Mouse (Mus musculus): Measurements from ENCODE around the gene Zfp942. TPM values are rescaled to one million over a fixed set of nuclear protein-coding genes. Genes with fewer than 3 reads are reported as not detected.
"Not testable (repeated sequence)": the region's sequence is repeated elsewhere in the genome, so short reads cannot be mapped to it uniquely, and the experiment has no call there.

The Zfp942 gene
- polyA plus RNA-seq (2015; fragmentation: Nextera tagmentation; extraction: Ambion mirVana): 9.5 and 10.5 TPM in 2 replicates

DNA sequence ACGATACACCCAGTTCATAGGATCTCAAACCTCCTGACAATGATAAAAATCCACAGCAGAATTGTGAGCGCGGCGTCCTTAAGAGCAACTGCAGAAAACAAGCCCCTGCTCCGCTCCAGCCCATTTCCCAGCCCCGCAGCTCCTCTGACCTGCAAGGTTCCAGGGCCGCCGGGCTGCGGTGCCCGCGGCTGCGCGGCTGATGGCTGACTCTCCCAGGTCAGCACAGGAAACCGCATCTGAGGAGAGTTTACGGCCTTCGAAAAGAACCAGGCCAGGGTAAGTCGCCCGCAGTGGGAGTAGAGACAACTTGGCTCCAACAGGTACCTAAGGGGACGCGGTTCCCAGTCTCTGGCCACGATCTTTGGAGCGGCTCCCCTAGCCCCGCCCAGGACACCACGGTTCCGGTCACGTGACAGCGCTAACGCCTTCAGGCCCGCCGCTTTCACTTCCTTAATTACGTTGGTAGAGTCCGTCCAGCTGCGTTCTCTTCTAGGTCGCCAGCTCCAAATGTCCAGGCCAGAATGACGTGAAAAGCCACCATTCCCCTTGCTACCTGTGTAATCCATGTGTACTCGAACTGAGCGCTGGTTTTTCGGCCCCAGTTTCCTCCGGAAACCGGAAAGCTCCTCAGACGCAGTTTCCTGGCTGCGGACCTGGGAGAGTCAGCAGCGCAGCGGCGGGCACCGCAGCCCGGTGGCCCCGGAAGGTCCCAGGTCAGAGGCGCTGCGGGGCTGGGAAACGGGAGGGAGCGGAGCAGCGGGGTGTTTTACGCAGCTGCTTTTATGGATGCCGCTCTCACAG, at the start of gene Zfp942, which contains the start of gene Zfp943:
Zfp942 (minus strand) TSS at position 358 of the 801 bp plus-strand sequence.
Zfp943 (plus strand) TSS at position 446 of the 801 bp plus-strand sequence.
- H3K36me3 ChIP-seq (ENCODE audit: insufficient read depth, low read length); H3K4me1 ChIP-seq (ENCODE audit: insufficient read depth, low read depth, low read length); H3K27me3 ChIP-seq (replicated peaks; ENCODE audit: insufficient read depth, low read length); H3K9me3 ChIP-seq (ENCODE audit: low read length): not testable (repeated sequence)
- WGBS: under 1% methylated on average over 39 of the region's 55 CpGs
- peak within 1 kb of the TSS; percentile 59 for H3K4me2 ChIP-seq (replicated peaks; ENCODE audit: low read depth, low read length)
- peak; percentile 98 for ATAC-seq
- peak; percentile 69 for DNase-seq (ENCODE audit: low spot score)
- H3K9ac ChIP-seq (replicated peaks; ENCODE audit: low read depth): peak within 1 kb of the TSS; percentile 83
- H3K27ac ChIP-seq (ENCODE audit: low read length): peak within 1 kb of the TSS; percentile 77
- peak within 1 kb of the TSS; percentile 66 for H3K4me3 ChIP-seq (ENCODE audit: low read depth, low read length)

- H3K27me3 ChIP-seq (replicated peaks; ENCODE audit: insufficient read depth, low read length): no peaks in the 10 kb centered on the region
- H3K36me3 ChIP-seq (ENCODE audit: insufficient read depth, low read length): no peaks in the 10 kb centered on the region
- whole genome bisulfite sequencing: 41% methylated on average over 4 of the region's 4 CpGs
- no peaks in the 10 kb centered on the region for H3K9me3 ChIP-seq (ENCODE audit: low read length)
- H3K4me2 ChIP-seq (replicated peaks; ENCODE audit: low read depth, low read length): peak overlapping the region; percentile 50
- ATAC-seq: no peak
- no peak overlapping the region for H3K27ac ChIP-seq (ENCODE audit: low read length)
- peak overlapping the region; percentile 6; the same call in 1 of the 2 replicates for H3K9ac ChIP-seq (replicated peaks; ENCODE audit: low read depth)
- H3K4me1 ChIP-seq (ENCODE audit: insufficient read depth, low read depth, low read length): no peaks in the 10 kb centered on the region; the same call in 1 of the 2 replicates
- DNase-seq (ENCODE audit: low spot score): peak; percentile 13
- H3K4me3 ChIP-seq (ENCODE audit: low read depth, low read length): peak overlapping the region; percentile 66; the same call in 1 of the 2 replicates
- no peak for TF ChIP-seq EP300 (IDR thresholded peaks at IDR 0.05)
These were observed 1.0 kb upstream of the Zfp942 start for GRCm38 (mm10) chr17:21963302-21963701.

GRCm38 (mm10) chr17:21909456-21910052, 52.7 kb downstream of the Zfp942 start, which contains the start of gene Zfp995:
Gene Zfp995, minus strand, starts transcription at chr17:21909926.
- peak within 1 kb of the TSS; percentile 51 for H3K4me3 ChIP-seq (ENCODE audit: low read depth, low read length)
- H3K9ac ChIP-seq (replicated peaks; ENCODE audit: low read depth): peak within 1 kb of the TSS; percentile 52; the same call in 1 of the 2 replicates
- H3K27me3 ChIP-seq (replicated peaks; ENCODE audit: insufficient read depth, low read length); H3K9me3 ChIP-seq (ENCODE audit: low read length); H3K4me1 ChIP-seq (ENCODE audit: insufficient read depth, low read depth, low read length); H3K36me3 ChIP-seq (ENCODE audit: insufficient read depth, low read length); H3K27ac ChIP-seq (ENCODE audit: low read length): not testable (repeated sequence)
- H3K4me2 ChIP-seq (replicated peaks; ENCODE audit: low read depth, low read length): peak within 1 kb of the TSS; percentile 60
- DNase-seq (ENCODE audit: low spot score) (peak; percentile 67), ATAC-seq (peak; percentile 98)
- WGBS: under 1% methylated on average over 24 of the region's 24 CpGs

GRCm38 (mm10) chr17:21909039-21909438, 53.2 kb downstream of the Zfp942 start:
- H3K4me2 ChIP-seq (replicated peaks; ENCODE audit: low read depth, low read length): peak overlapping the region; percentile 60
- 11% methylated on average over 3 of the region's 3 CpGs for WGBS
- ATAC-seq (peak; percentile 55), DNase-seq (ENCODE audit: low spot score) (no peak)
- peak overlapping the region; percentile 51 for H3K4me3 ChIP-seq (ENCODE audit: low read depth, low read length)
- H3K9ac ChIP-seq (replicated peaks; ENCODE audit: low read depth): peak overlapping the region; percentile 52; the same call in 1 of the 2 replicates
- no peaks in the 10 kb centered on the region for H3K36me3 ChIP-seq (ENCODE audit: insufficient read depth, low read length)
- no peaks in the 10 kb centered on the region for H3K27me3 ChIP-seq (replicated peaks; ENCODE audit: insufficient read depth, low read length)
- TF ChIP-seq CTCF (IDR thresholded peaks at IDR 0.05) (no peak), EP300 (IDR thresholded peaks at IDR 0.05) (no peak)
- H3K27ac ChIP-seq (ENCODE audit: low read length): no peak overlapping the region
- no peaks in the 10 kb centered on the region for H3K4me1 ChIP-seq (ENCODE audit: insufficient read depth, low read depth, low read length)
- H3K9me3 ChIP-seq (ENCODE audit: low read length): no peaks in the 10 kb centered on the region

Other genes starting within 250 kb of the Zfp942 start
- 3.5 and 4.6 TPM in 2 replicates for gene Zfp229, start 231.7 kb downstream of the Zfp942 start, polyA plus RNA-seq (2015; fragmentation: Nextera tagmentation; extraction: Ambion mirVana)
- 4.3 and 4.8 TPM in 2 replicates for gene Zfp820, start 116.7 kb downstream of the Zfp942 start, polyA plus RNA-seq (2015; fragmentation: Nextera tagmentation; extraction: Ambion mirVana)
- 4.7 and 6.7 TPM in 2 replicates for gene Zfp995, start 52.5 kb downstream of the Zfp942 start, polyA plus RNA-seq (2015; fragmentation: Nextera tagmentation; extraction: Ambion mirVana)
- gene Zfp943, start 88 bp upstream of the Zfp942 start, polyA plus RNA-seq (2015; fragmentation: Nextera tagmentation; extraction: Ambion mirVana): 12.0 and 12.6 TPM in 2 replicates
- gene Zfp947, start 203.7 kb upstream of the Zfp942 start, polyA plus RNA-seq (2015; fragmentation: Nextera tagmentation; extraction: Ambion mirVana): 1.6 and 1.9 TPM in 2 replicates